Mouse (Mus musculus): Measurements from ENCODE around the gene Slc15a1.

Gene Slc15a1

GRCm38 (mm10) chr14:121493712-121494111 is 11.3 kb downstream of the Slc15a1 start:
- no peak for DNase-seq (ENCODE audit: low read depth, low spot score)

GRCm38 (mm10) chr14:121492328-121492727 is 12.7 kb downstream of the Slc15a1 start:
- DNase-seq (ENCODE audit: low read depth, low spot score): no peak

GRCm38 (mm10) chr14:121485722-121486121 is 19.3 kb downstream of the Slc15a1 start:
- DNase-seq (ENCODE audit: low read depth, low spot score): no peak

- no peak for DNase-seq (ENCODE audit: low read depth, low spot score)
These were observed 20.6 kb downstream of the Slc15a1 start for GRCm38 (mm10) chr14:121484436-121484835.

GRCm38 (mm10) chr14:121482181-121482580 is 22.9 kb downstream of the Slc15a1 start:
- DNase-seq (ENCODE audit: low read depth, low spot score): no peak

- no peak for DNase-seq (ENCODE audit: low read depth, low spot score)
These were observed 23.5 kb downstream of the Slc15a1 start for GRCm38 (mm10) chr14:121481591-121481990.

GRCm38 (mm10) chr14:121479096-121479495 is 26.0 kb downstream of the Slc15a1 start:
- no peak for DNase-seq (ENCODE audit: low read depth, low spot score)

GRCm38 (mm10) chr14:121477925-121478693 is 26.9 kb downstream of the Slc15a1 start:
- DNase-seq (ENCODE audit: low read depth, low spot score): no peak

GRCm38 (mm10) chr14:121473869-121474268 is 31.2 kb downstream of the Slc15a1 start:
- no peak for DNase-seq (ENCODE audit: low read depth, low spot score)

GRCm38 (mm10) chr14:121471545-121472121 is 33.4 kb downstream of the Slc15a1 start:
- DNase-seq (ENCODE audit: low read depth, low spot score): no peak

GRCm38 (mm10) chr14:121469601-121470000 is 35.5 kb downstream of the Slc15a1 start:
- no peak for DNase-seq (ENCODE audit: low read depth, low spot score)

- no peak for DNase-seq (ENCODE audit: low read depth, low spot score)
These were observed 37.4 kb downstream of the Slc15a1 start for GRCm38 (mm10) chr14:121467646-121468045.

GRCm38 (mm10) chr14:121466501-121466900 is 38.6 kb downstream of the Slc15a1 start:
- DNase-seq (ENCODE audit: low read depth, low spot score): no peak

GRCm38 (mm10) chr14:121464318-121464717 is 40.7 kb downstream of the Slc15a1 start:
- no peak for DNase-seq (ENCODE audit: low read depth, low spot score)

GRCm38 (mm10) chr14:121462756-121463155 is 42.3 kb downstream of the Slc15a1 start:
- DNase-seq (ENCODE audit: low read depth, low spot score): no peak

- DNase-seq (ENCODE audit: low read depth, low spot score): no peak
These were observed 44.1 kb downstream of the Slc15a1 start for GRCm38 (mm10) chr14:121460966-121461365.

- DNase-seq (ENCODE audit: low read depth, low spot score): no peak
These were observed 46.5 kb downstream of the Slc15a1 start for GRCm38 (mm10) chr14:121458521-121458920.

GRCm38 (mm10) chr14:121457536-121457935 is 47.5 kb downstream of the Slc15a1 start:
- no peak for DNase-seq (ENCODE audit: low read depth, low spot score)

GRCm38 (mm10) chr14:121456416-121457285 is 48.4 kb downstream of the Slc15a1 start:
- no peak for DNase-seq (ENCODE audit: low read depth, low spot score)

- no peak for DNase-seq (ENCODE audit: low read depth, low spot score)
These were observed 49.1 kb downstream of the Slc15a1 start for GRCm38 (mm10) chr14:121455976-121456375.

GRCm38 (mm10) chr14:121455527-121455926 is 49.5 kb downstream of the Slc15a1 start:
- peak; percentile 38 for DNase-seq (ENCODE audit: low read depth, low spot score)

- DNase-seq (ENCODE audit: low read depth, low spot score): no peak
These were observed 51.9 kb downstream of the Slc15a1 start for GRCm38 (mm10) chr14:121453130-121453529.

Measured in retina, adult 2 months (tissue).